Mouse (Mus musculus) kidney, postnatal 25 days (tissue): ENCODE results near the gene Mitf.

Source experiments
- DNase-seq, 2 experiments: peaks; one replicate each; pipeline ENCODE4 v3.0.0; 2021; ENCODE audit warnings: mixed read lengths in 2 of 2

Gene Mitf

GRCm38 (mm10) chr6:97882931-97883330, 76.1 kb downstream of the Mitf start:
- DNase-seq: no peak

GRCm38 (mm10) chr6:97883496-97883895, 76.6 kb downstream of the Mitf start:
- DNase-seq: no peak

DNA sequence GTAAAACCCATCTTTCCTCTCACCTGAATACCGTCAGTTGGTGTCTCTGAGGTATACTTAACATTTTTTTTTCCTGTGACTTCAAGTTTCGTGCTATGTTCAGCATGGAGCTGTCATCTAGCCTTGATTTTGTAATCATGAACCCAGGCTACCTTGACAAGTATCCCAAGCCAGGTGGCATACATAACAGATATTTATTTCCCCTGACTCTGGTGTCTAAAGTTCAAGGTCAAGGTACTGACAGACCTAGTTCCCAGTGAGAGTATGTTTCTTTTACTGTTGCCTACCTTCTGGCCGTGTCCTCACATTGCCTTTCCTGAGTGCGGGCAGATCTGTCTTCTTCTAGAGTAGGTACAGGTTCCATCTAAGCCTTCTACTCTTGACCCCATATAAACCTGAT, 78.1 kb downstream of the Mitf start:
- DNase-seq: no peak

- DNase-seq: no peak
Measured at GRCm38 (mm10) chr6:97885606-97886005, 78.8 kb downstream of the Mitf start.

GRCm38 (mm10) chr6:97887893-97888292, 81.0 kb downstream of the Mitf start:
- no peak for DNase-seq

GRCm38 (mm10) chr6:97888596-97888995, 81.7 kb downstream of the Mitf start:
- peak; percentile 49 to 72 for DNase-seq

DNA sequence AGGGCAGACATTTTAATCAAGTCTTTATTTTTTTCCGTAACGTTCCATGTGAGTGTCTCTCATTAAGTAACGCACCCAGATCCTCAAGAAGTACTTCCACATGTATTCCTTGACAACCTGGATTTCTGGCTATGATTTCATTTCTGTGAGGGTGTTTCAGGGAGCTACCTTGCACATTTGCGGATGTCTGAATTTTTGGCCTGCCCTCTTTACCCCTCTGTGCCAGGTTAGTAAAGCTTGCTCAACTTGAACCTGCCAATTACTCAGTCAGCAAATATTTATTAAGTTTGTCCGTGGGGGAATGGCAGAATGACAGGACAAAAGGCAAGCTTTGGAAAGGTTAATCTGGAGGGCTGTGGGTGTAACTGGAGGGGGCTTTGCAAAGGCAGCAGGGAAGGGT, 86.7 kb downstream of the Mitf start:
- no peak for DNase-seq

DNA sequence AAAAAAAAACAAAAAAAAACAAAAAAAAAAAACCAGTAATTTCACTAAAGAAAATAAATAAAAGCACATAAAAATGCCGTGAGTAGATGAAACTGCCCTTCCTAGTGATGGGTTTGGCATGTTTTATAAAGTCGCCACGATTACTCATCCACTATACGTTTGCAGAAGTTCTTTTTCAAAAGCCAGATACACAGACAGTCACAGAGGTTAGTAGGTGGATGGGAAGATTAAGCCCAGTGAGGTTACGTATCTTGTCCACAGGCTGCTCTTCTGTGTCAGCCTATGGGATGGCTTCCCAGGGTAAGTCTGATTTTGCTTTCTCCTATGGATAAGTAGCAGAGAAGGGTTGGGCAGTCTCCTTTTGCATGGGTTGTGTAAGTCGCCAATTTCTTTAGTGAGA, 90.3 kb downstream of the Mitf start:
- DNase-seq: no peak

DNA sequence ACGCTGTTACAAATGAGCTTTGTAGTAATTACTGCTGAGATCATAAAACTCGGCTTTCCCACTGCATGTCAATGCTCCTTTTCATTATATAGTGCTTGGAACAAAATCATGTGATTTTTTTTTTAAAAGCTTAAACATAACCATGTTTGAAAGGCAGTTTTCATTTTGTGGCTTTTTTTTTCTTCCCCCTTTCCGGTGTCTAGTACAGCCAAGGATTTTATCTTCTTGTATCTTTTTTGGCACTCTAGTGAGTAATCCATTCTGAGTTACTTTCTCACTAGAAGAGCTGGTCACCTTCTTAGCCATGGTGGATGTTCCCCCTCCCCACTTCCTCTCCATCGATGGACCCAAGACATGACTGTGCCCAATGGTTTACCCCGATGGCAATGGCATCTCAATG, 91.2 kb downstream of the Mitf start:
- no peak for DNase-seq

GRCm38 (mm10) chr6:97901561-97901960, 94.7 kb downstream of the Mitf start:
- peak; percentile 52 to 53 for DNase-seq

- DNase-seq: no peak
Measured at GRCm38 (mm10) chr6:97902205-97902604, 95.4 kb downstream of the Mitf start.

- peak; percentile 45 to 76 for DNase-seq
Measured at GRCm38 (mm10) chr6:97914768-97915167, 107.9 kb downstream of the Mitf start.

- DNase-seq: peak in 1 of 2 experiments; percentile 47
Measured at GRCm38 (mm10) chr6:97916386-97916903, 109.6 kb downstream of the Mitf start.

DNA sequence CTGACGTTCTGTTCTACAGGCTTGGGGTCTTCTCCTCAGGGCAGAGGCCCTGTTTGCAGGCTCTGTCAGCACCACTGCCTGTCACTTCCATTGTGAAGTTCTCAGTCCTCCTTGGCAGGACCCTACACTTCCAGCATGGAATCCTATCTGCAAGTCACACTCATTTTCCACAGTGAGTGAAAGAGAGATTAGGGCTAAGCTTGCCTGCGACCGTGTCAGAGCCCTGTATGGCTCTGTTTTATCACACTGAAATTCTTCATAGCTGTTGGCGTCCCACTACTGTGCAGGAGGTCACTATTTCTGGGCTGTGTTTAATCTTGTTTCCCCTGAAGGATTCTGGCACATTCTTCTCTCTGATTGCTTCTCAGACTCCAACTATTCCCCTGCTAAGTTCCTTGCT, 111.2 kb downstream of the Mitf start:
- no peak for DNase-seq

- no peak for DNase-seq
Measured at GRCm38 (mm10) chr6:97918481-97918880, 111.6 kb downstream of the Mitf start.

- DNase-seq: peak; percentile 59 to 81
Measured at GRCm38 (mm10) chr6:97919287-97919686, 112.4 kb downstream of the Mitf start.

DNA sequence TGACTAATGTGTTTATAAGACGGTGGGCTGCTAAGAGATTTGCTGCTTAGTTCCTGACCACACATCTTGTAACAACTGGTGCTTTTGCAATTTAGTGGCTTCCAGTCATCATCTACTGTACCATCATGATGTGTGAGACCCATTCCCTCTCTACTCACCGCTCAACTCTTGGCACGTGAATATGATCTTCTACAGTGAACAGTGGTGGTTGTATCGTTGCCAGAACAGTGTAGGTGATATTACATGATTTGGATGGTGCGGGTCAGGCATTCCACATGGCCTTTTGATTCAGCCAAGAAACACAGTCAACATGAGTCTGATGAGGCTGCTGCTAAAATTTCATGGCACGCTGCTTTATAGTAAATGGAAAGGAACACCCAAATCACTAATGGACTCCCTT, 114.7 kb downstream of the Mitf start:
- no peak for DNase-seq

- DNase-seq: no peak
Measured at GRCm38 (mm10) chr6:97924221-97924620, 117.4 kb downstream of the Mitf start.

- no peak for DNase-seq
Measured at GRCm38 (mm10) chr6:97929051-97929450, 122.2 kb downstream of the Mitf start.

DNA sequence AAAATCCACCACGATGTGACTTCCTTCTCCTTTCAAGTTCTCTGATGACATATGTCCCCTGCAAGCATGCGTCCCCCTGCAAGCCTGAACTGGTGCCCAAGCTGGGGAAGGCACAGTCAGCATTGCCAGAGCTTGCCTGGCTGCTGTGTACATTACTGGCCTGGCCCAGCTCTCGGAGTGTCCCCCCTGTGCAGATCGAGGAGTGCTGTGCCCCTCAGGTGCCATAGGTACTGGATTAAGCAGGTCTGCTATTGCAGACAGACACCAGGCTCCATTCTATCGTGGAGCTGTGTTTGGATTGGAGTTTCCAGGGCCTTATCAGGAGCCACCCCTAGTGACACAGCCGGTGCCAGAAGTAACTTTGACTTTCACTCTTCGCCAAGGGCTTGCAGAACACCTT, 122.6 kb downstream of the Mitf start:
- peak; percentile 41 to 80 for DNase-seq

GRCm38 (mm10) chr6:97937139-97937538, 130.3 kb downstream of the Mitf start:
- DNase-seq: no peak

DNA sequence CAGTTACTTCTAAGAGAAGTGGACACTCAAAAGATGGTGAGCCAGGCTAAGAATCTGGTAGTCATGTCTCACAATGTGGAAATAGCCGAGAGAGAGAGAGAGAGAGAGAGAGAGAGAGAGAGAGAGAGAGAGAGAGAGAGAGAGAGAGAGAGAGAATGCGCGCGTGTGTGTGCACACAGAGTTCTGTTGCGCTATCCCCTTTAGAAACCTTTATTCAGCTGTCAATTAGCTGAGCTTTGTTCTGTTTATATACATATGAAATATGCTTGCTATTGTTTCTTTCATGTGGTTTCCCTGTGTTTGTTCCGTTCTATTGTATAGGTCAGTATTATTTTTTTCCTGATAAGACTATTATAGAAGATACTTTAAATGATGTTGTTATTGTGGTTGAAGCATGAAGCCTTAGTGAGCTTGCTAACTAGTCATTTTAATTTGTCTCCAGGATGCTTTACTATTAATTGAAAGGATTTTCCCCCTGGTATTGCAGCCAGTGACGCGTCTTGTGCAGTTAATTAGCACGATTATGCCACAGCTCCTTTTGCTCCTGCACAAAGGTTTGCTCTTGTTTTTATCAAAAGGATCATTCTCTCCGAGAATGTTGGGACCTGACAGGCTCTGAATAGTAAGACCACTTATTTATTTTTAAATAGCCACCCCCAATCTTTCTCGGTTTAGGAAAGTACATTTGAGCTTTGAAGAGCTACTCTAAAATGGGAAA, 131.2 kb downstream of the Mitf start:
- no peak for DNase-seq

DNA sequence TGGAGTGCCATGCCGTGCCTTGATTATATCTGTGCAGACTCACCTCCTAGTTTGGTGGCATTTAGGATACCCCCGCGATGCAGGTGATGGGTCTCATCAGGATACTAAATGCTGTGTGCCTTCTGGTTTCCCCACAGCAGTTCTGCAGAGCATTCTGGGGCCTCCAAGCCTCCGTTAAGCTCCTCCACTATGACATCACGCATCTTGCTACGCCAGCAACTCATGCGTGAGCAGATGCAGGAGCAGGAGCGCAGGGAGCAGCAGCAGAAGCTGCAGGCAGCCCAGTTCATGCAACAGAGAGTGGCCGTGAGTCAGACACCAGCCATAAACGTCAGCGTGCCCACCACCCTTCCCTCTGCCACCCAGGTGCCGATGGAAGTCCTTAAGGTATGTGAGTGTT, 134.1 kb downstream of the Mitf start:
- no peak for DNase-seq

DNA sequence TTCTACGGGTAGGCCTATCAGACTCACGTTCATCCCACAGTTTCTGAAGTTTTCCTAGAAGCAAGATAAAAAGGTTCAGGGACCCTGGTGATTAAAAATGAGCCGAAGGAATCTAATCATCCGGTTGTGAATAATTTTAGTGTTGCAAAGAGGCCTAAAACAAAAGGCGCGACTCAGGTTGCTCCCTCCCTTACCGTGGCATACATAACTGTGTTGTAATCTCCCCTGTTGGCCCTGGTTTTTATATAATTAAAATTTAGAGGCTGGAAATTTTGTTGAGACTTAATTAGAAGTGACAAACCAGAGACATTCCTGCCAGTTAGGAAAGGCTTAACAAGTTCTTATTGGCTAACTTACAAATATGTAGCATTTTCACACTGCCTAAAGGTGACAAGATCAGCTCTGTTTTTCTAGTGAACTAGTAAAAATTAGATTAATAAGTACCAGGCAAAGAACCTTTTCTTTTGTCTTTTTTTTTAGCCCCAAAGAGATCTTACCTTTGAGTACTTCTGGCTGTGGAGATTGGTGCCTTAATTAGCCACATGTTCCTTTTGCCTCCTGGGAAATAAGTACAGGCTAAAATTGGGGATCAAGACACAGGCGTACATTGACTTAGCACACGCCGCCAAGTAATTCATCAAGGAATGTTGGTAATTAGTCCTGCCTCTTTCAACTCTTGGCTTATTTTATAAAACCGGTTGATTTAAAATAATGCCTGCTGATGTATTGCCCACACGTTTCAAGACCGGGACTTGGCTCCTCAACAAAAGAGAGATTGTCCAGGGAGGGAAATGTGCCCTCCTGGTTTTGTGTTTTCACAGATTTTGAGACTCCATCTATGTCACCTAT, 143.4 kb downstream of the Mitf start:
- DNase-seq: no peak
